Mouse (Mus musculus): ENCODE results near the gene Bola3.

DNA sequence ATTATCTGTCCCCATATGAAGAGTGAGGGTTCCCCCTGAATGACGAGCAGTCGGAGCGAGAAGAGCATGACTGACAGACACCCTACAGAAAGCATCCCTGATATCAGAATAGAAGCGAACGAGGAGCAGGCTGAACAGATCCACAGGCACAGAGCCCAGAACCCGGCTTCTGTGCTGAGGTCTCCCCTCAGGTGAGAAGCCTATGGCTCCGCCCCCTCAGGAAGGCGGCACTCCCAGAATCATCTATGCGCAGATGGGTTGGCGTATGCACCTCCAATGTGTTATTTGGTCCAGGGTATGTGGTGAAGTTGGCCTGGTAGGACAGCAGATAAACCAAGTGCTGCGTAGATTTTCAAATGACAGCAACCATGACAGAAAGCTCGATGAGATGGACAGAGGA is 14.1 kb downstream of the Bola3 start:
- TF ChIP-seq POLR2A (IDR thresholded peaks at IDR 0.05; ENCODE audit: borderline replicate concordance, insufficient read depth, low read length) (no peak), CTCF (IDR thresholded peaks at IDR 0.05; ENCODE audit: borderline replicate concordance, insufficient read depth, low read depth, low read length) (no peak)
